Mouse (Mus musculus): ENCODE data around the gene Hnrnpk. TPM values are rescaled to one million over a fixed set of nuclear protein-coding genes. Genes with fewer than 3 reads are reported as not detected.

Hnrnpk gene
- polyA plus RNA-seq, 1 experiment from 2014 or later, result 1,360 TPM

DNA sequence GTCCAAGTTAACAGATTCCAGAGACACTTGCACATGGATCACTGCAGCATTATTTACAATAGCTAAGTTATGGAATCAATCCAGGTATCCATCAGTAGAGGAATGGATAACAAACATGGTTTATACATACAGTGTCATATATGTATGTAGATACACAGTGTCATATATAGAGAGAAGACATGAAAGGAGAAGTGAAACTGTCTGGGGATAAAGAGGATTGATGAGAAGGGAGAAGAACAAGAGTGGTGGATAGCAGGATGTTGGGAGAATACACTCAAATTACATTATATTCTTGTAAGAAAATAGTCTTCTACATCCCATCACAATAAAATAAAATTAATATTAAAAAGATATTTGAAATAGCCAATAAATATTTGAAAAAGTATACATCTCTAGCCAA lies 50.1 kb downstream of the Hnrnpk start:
- no peak overlapping the region for H3K27ac ChIP-seq (ENCODE audit: low read length)
- no peaks in the 10 kb centered on the region for H3K36me3 ChIP-seq (ENCODE audit: control insufficient read depth, insufficient read depth, low read length)
- no peak overlapping the region for H3K9ac ChIP-seq (ENCODE audit: low read length)
- no peaks in the 10 kb centered on the region for H3K4me1 ChIP-seq (ENCODE audit: control insufficient read depth, insufficient read depth, low read length)
- no peak overlapping the region for H3K4me3 ChIP-seq (replicated peaks; ENCODE audit: low read length)
- no peak overlapping the region for H3K4me2 ChIP-seq (ENCODE audit: low read depth, low read length)
- ATAC-seq (ENCODE audit: insufficient read depth, low FRiP score), result no peak
- no peaks in the 10 kb centered on the region for H3K9me3 ChIP-seq (replicated peaks; ENCODE audit: control insufficient read depth, low read length)
- H3K27me3 ChIP-seq (ENCODE audit: control insufficient read depth, insufficient read depth, low read length), result no peaks in the 10 kb centered on the region

DNA sequence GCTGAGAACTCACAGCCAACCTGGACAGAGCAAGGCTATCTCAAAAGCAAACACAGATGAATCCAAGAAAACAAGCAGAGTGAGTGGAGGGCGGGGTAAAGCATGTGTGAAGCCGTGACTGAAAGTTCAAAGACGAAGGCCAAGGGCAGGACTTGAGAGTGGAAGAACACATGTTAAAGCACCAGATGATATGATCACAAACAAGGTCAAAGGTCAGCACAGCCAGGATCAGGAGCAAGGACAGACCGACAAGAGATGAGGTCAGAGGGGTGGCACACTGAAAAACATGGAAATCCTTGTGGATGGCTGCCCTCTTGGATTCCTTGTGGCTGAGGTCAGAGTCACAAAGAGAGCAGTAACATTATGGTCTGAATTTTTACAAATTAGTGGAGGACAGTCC lies 52.5 kb downstream of the Hnrnpk start:
- ATAC-seq (ENCODE audit: insufficient read depth, low FRiP score), result no peak
- no peaks in the 10 kb centered on the region for H3K36me3 ChIP-seq (ENCODE audit: control insufficient read depth, insufficient read depth, low read length)
- no peak overlapping the region for H3K4me2 ChIP-seq (ENCODE audit: low read depth, low read length)
- WGBS, result 47% methylated on average over 4 of the region's 4 CpGs
- H3K9me3 ChIP-seq (replicated peaks; ENCODE audit: control insufficient read depth, low read length), result no peaks in the 10 kb centered on the region
- no peak overlapping the region for H3K9ac ChIP-seq (ENCODE audit: low read length)
- H3K4me1 ChIP-seq (ENCODE audit: control insufficient read depth, insufficient read depth, low read length), result no peaks in the 10 kb centered on the region
- H3K4me3 ChIP-seq (replicated peaks; ENCODE audit: low read length), result no peak overlapping the region
- H3K27me3 ChIP-seq (ENCODE audit: control insufficient read depth, insufficient read depth, low read length), result no peaks in the 10 kb centered on the region
- no peak overlapping the region for H3K27ac ChIP-seq (ENCODE audit: low read length)

- H3K27me3 ChIP-seq (ENCODE audit: control insufficient read depth, insufficient read depth, low read length), result no peaks in the 10 kb centered on the region
- H3K4me2 ChIP-seq (ENCODE audit: low read depth, low read length), result no peak overlapping the region
- H3K9ac ChIP-seq (ENCODE audit: low read length), result no peak overlapping the region
- no peak overlapping the region for H3K27ac ChIP-seq (ENCODE audit: low read length)
- no peaks in the 10 kb centered on the region for H3K36me3 ChIP-seq (ENCODE audit: control insufficient read depth, insufficient read depth, low read length)
- ATAC-seq (ENCODE audit: insufficient read depth, low FRiP score), result no peak
- no peaks in the 10 kb centered on the region for H3K4me1 ChIP-seq (ENCODE audit: control insufficient read depth, insufficient read depth, low read length)
- no peaks in the 10 kb centered on the region for H3K9me3 ChIP-seq (replicated peaks; ENCODE audit: control insufficient read depth, low read length)
- H3K4me3 ChIP-seq (replicated peaks; ENCODE audit: low read length), result no peak overlapping the region
- 84% methylated on average over 9 of the region's 9 CpGs for WGBS
Observed at GRCm38 (mm10) chr13:58344505-58344904, 58.6 kb downstream of the Hnrnpk start.

MicroRNAs within 50 kb of the gene (microRNA counts, 519-probe panel; counts per million panel counts)
- microRNA mmu-miR-7a, result 3,303 counts per million, percentile 76 among the panel's probes with 10 or more counts

Small RNA genes within 50 kb of the gene (microRNA-seq; reads per million reads assigned to microRNA genes)
- gene Mir7-1, result 135 reads per million, percentile 58 among the genes with 10 or more reads in this experiment

Other genes with a start within 250 kb of the Hnrnpk start
- gene Idnk, start 245.7 kb downstream of the Hnrnpk start, polyA plus RNA-seq (2015; fragmentation: Nextera tagmentation; extraction: Ambion mirVana), result 36.8 and 41.7 TPM in 2 replicates
- gene Ubqln1, start 187.7 kb downstream of the Hnrnpk start, polyA plus RNA-seq (2015; fragmentation: Nextera tagmentation; extraction: Ambion mirVana), result 73.7 and 80.1 TPM in 2 replicates
- 14.4 and 17.3 TPM in 2 replicates for gene Gkap1, start 127.6 kb downstream of the Hnrnpk start, polyA plus RNA-seq (2015; fragmentation: Nextera tagmentation; extraction: Ambion mirVana)
- gene Kif27, start 44.2 kb downstream of the Hnrnpk start, polyA plus RNA-seq (2015; fragmentation: Nextera tagmentation; extraction: Ambion mirVana), result 0.42 and 0.45 TPM in 2 replicates
- gene 2210016F16Rik, start 18.1 kb downstream of the Hnrnpk start, polyA plus RNA-seq (2015; fragmentation: Nextera tagmentation; extraction: Ambion mirVana), result 29.5 and 31.4 TPM in 2 replicates
- 22.2 and 25.1 TPM in 2 replicates for gene Rmi1, start 1.1 kb downstream of the Hnrnpk start, polyA plus RNA-seq (2015; fragmentation: Nextera tagmentation; extraction: Ambion mirVana)
- gene Slc28a3, start 207.5 kb upstream of the Hnrnpk start, polyA plus RNA-seq (2015; fragmentation: Nextera tagmentation; extraction: Ambion mirVana), result 2.3 and 3.4 TPM in 2 replicates

All from stomach, embryonic 16.5 days (tissue).